Mouse (Mus musculus) right cerebral cortex, postnatal 14 days (tissue): ENCODE measurements around the gene Hoxd4.

Experiments used
- DNase-seq: peaks from one replicate; pipeline ENCODE4 v3.0.0; 2022

Gene Hoxd4

GRCm38 (mm10) chr2:74693432-74693827 is 18.3 kb upstream of the Hoxd4 start:
- no peak for DNase-seq

DNA sequence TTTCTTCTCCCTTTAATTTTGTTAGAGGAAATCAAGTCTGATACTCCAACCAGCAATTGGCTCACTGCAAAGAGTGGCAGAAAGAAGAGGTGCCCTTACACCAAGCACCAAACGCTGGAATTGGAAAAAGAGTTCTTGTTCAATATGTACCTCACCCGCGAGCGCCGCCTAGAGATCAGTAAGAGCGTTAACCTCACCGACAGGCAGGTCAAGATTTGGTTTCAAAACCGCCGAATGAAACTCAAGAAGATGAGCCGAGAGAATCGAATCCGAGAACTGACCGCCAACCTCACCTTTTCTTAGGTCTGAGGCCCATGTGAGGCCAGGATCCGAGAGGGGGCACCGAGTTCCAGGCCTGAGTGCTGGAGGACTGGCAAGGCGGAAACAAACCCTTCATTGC is 17.7 kb upstream of the Hoxd4 start:
- no peak for DNase-seq

GRCm38 (mm10) chr2:74695383-74695782 is 16.3 kb upstream of the Hoxd4 start:
- no peak for DNase-seq

DNA sequence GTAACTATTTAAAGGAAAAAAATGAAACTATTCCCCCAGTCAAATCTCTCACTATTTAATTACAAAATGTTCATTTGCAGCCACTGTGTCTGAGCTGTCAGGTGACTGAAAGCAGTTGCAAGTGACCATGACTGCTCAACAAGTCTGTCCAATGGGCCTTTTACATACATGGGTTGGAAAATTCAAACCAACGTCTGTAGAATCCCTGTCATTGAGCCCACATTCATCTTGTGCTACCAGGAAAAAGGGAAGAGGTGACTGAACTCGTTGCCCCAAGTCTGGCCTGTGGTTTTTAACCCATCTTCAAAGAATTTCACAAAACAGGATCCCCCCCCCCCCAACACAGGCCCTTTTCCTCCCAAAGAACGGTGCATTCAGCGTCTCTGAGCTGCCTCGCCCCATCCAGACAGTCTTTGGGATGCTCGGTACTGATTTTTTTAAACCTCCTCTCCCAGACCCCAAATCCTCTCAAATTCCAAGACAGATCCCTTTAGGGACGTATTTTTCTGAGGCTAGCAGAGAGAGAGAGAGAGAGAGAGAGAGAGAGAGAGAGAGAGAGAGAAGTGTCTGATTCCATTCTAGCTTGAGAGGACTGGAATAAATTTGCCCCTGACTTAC is 15.8 kb upstream of the Hoxd4 start:
- no peak for DNase-seq

DNA sequence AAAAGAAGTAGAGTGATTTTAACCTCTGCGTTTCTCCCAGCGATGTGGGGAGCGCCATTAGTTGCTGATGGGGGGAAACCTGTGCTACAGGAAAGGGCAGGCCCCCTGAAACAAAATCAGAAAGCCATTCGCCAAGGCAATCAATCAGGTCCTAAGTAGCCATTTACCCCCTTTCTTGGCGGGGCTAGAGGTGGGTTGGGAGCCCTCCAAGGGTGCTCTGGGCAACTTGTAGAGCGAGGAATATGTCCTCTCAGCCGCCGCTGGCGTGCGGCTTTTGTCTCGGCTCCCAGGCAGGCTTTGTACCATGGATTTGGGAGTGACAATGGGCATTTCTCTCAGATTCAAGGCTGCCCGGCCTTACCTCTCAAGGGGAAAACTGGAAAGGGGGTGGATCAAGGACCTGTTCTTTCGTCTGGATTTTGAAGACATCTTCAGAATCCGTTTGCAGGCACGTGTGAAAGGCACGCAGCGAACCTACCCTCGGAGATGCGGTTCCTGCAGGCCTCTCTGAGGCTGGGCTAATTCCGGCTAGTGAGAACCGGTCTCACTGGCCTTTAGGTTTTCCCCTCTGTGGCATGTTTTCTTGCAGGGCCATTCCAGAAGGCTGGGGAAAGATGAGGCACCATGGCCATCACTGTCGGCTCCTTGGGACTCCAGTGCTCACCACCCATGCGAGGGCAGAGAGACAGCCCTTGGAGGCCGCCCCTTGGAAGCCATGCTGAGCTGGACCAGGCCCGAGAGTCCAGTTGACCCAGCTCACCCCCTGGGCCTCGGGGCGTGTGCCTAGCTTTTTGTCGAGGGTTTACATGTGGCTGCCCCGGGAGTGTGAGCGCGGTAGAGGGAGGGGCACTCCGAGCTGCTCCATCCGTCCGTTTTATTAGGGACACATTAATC is 15.0 kb upstream of the Hoxd4 start:
- no peak for DNase-seq

- no peak for DNase-seq
Measured at GRCm38 (mm10) chr2:74697567-74698121, 14.1 kb upstream of the Hoxd4 start, which contains the start of gene Hoxd9. Hoxd9 (plus strand) TSS chr2:74697727.

DNA sequence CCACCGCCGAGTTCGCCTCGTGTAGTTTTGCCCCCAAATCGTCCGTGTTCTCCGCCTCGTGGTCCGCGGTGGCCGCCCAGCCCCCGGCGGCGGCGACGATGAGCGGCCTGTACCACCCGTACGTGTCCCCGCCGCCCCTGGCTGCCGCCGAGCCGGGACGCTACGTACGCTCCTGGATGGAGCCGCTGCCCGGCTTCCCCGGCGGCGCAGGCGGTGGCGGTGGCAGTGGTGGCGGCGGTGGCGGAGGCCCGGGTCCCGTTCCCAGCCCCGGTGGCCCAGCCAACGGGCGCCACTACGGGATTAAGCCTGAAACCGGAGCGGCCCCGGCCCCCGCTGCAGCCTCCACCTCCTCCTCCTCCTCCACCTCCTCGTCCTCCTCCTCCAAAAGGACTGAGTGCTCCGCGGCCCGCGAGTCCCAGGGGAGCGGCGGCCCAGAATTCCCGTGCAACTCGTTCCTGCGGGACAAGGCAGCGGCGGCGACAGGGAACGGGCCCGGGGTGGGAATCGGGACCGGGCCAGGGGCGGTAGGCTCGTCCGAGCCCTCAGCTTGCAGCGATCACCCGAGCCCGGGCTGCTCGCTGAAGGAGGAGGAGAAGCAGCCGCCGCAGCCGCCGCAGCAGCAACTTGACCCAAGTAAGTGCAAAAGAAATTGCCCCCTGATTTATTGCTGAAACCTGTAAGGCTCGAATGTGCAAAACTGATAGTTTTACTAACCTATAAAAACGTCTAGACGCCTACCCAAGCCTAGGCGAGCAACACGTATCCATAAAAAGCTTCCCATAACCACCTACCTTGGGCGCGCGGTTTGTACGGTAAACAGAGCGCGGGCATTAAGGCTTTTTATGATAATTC is 13.3 kb upstream of the Hoxd4 start:
- DNase-seq: no peak

DNA sequence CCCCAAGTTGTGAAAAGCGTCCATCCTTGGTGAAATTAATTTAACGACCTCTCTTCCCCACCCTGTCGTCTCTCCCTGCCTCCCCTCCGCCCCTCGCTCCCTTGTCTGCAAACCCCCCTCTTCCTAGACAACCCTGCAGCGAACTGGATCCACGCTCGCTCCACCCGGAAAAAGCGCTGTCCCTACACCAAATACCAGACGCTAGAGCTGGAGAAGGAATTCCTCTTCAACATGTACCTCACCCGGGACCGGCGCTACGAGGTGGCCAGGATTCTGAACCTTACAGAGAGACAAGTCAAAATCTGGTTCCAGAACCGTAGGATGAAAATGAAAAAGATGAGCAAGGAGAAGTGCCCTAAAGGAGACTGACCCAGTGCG is 12.7 kb upstream of the Hoxd4 start:
- DNase-seq: no peak

DNA sequence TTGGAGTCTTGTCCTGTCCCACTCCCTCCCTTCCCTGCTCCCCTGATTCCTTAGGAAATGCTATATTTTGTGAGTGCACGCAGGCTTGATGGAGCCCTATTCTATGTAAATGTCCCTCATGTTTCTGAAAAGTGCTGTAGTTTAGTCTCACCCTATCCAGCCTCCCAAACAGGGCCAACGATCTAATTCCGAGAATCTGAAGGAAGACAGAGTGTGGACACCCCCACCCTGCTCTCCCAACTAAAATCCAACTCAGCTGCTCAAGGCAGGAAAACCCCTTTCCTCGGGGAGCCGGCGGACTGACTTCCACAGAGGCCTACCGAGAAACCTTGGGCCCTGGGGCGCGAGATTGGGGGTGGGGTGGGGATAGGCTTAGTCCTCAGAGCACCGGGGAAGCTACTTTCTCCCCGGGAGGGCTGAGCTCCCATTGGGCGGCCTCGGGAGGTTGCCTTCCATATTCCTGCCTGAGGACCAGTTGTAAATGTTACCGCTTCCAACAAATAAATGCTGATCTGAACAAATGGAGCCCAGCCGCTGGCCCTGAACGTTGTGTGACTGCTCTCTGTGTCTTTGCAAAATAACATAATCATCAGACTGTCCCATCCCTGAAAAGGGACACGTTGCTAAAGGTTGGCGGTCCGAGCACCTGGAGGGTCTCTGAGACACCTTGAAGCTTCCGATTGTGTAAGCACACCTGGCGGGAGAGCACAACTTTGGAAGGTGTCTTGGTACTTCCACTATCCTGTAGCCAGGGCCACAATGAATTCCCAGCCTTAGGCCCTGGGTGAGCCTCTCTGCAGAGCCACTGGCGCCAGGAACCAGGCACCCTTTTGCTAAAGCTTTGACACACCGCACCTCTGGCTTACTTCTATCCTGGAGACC is 11.8 kb upstream of the Hoxd4 start:
- DNase-seq: no peak

DNA sequence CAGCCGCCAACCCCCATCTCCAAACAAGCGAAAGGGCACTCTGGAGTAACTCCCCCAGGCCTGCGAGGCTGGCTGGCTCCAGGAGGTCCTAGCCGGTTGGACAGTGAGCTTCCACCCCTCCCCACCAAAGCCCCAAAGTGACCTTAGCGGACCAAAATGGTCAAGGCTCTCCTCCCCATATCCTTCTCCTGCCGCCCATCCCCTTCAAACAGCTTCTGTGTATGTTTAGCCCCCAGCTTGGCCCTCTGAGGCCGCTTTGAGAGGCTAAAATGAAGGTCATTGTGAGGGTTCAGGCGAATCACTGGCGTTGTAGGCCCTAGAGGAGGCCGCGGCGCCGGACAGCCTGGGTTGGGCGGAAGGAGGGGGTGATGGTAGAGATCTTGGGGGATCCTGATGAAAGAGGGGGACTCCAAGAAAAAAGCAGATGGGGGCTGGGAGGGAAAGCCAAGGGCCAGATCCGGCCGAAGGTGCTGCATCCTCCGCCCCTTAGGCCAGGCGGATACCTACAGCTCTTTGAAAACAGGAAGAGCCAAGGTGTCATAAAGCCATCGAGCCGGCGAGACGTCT is 11.1 kb upstream of the Hoxd4 start:
- no peak for DNase-seq

DNA sequence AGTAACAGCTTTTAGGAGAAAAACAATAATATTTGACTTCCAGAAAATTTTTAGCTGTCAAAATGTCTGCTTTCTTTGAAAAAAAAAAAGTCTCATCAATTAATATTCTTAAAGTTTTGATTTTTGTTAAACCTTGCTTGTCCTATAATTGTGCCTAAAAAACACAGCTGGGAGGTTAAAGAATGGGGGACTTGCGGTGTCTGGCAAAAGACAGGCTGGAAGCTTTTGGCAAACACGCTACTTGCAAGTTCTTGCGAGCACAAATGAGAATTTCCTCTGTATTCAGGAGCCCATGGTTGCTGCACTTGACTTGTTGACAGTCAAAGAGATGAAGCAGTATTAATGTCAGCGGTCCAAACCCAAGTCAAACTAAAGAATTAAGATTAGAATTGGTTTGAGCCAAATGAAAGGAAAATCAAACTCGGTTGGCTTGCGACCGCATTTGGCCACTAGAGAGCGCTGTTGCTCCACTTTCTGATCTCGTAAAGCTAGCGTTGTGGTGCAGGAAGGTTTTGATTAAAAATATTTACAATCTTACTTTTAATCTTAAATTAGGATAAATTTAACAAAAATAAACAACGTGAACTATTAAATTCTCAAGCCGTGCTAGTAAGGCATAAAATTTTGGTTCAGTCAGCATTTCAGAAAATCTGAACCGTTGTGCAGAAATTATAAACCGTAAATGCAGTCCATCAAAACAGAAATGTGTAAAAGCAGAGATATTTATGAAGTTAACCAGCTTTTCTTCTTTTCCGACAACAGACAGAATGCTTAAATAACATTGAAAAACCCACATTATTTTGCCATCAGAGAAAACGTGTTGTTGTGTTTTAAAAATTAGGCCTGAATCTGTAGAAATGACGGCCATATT is 9.5 kb upstream of the Hoxd4 start:
- peak; percentile 84 for DNase-seq

DNA sequence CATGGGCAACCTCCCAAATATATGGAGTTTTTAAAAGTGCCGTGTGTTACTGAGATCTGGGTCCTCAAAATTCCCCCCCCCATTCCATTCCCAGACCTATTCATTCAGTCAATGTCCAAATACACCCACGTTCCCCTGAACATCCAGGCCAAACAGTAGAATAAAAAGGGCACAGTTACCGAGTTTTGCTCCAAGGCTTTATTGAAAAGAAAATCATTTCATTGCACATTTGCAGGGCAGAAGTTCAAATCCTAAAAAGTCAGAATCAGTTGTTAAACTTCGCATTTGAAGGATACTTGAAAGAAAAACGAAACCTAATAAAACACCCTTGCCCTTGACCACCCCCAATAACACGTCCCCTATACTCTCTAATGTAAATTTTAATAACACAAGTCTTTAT is 8.9 kb upstream of the Hoxd4 start:
- no peak for DNase-seq

DNA sequence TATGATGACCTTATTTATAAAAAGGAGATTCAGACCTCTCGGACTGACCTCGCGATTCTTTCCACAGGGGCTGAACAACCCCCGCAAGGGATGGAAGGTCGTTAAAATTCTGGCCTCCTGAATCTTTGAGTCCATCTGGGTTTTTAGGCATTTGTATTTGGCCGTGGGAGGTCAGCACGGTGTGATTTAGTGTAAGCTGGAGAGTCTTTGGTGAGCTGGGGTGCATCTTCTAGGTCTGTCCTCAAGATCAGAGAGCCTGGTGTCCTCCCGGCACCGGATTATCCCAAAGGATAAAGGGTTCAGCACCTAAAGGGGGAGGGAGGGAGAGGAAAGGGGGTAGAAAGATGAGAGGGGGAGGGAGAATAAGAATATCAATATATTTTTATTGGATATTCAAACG is 8.4 kb upstream of the Hoxd4 start:
- no peak for DNase-seq

GRCm38 (mm10) chr2:74703720-74704392 is 7.9 kb upstream of the Hoxd4 start:
- no peak for DNase-seq

GRCm38 (mm10) chr2:74704393-74704998 is 7.2 kb upstream of the Hoxd4 start, which contains the start of gene Hoxd8:
Hoxd8 (plus strand) TSS chr2:74704615.
- DNase-seq: no peak

GRCm38 (mm10) chr2:74704999-74705466 is 6.7 kb upstream of the Hoxd4 start:
- no peak for DNase-seq

GRCm38 (mm10) chr2:74705467-74706089 is 6.2 kb upstream of the Hoxd4 start:
- no peak for DNase-seq

DNA sequence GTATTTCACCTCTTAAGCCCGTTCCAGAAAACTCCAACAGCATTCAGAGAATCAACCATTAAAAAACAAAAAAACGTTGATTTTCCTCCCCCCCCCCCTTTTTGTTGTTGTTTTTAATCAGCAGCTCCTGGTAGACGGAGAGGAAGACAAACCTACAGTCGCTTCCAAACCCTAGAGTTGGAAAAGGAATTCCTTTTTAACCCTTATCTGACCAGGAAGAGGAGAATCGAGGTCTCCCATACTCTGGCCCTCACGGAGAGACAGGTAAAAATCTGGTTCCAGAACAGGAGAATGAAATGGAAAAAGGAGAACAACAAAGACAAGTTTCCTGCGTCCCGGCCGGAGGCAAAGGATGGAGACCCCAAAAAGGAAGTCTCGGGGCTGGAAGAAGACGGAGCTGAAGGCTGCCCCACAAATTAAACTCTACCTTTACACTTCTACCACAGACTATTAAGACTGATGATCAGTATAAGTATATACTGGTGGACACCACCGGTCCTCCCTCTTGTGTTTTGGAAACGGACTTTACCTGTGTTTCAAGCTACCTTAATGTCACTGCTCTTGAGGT is 5.3 kb upstream of the Hoxd4 start:
- DNase-seq: no peak

- DNase-seq: no peak
Measured at GRCm38 (mm10) chr2:74707599-74707998, 4.1 kb upstream of the Hoxd4 start.
